Mouse (Mus musculus): ENCODE results near the gene Kcnj4. TPM values are rescaled to one million over a fixed set of nuclear protein-coding genes. Genes with fewer than 3 reads are reported as not detected.

Kcnj4 gene
- polyA plus RNA-seq, 1 experiment from 2014 or later, result not detected

DNA sequence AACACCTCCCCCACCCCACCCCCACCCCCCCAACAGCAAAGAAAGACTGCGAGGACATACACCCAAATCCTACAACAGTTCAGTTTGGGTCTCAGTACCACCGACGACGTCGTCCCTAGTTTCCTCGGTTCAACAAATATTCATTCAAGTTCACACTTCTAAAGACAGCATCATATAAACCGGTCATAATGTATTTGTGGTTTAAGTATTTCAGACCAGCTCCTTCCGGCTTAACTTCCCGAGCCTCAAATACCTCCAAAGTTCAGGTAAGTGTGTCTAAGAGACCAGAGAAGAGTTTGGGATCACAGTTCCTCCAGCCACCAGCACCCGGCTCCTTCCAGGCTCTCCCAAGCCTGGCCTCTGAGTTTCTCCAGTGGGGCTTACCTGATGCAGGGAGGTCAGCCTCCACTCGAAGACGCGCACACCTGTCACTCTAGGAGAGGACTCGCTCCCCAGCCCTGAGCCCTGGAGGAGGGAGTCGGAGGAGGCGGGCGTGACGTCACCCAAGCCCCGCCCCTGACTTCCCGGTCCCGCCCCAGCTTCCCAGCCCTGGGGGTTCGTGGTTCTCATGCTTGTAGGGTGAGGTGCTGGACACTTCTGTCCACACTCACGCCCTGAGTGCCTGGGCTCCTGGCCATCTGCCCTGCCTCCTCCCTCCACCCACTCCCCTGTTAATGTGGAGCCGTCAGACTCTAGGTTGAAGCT, 49.8 kb downstream of the Kcnj4 start, which contains the start of gene Csnk1e:
Csnk1e (minus strand) TSS at position 461 of the 705 bp plus-strand sequence.
- WGBS (ENCODE audit: insufficient replicate concordance), result 4% methylated on average over 20 of the region's 24 CpGs
- H3K27me3 ChIP-seq (ENCODE audit: insufficient read depth, low read length), result no peaks in the 10 kb centered on the region

DNA sequence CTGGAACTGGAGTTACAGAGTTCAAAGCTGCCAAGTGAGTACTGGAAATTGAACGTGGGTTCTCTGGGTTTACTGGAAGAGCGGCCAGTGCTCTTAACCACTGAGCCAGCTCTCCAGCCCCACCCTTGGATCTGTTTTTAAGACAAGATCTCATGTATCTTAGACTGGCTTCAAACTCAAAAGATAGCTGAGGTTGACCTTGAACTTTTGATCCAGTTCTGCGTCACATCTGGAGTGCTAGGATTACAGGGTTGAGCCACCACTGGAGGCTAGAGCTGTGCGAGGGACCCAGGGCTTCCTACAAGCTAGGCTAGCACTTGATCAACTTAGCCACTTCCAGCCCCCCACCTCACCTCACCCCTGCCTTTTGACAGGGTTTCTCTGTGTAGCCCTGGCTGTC, 51.2 kb downstream of the Kcnj4 start:
- TF ChIP-seq EP300 (IDR thresholded peaks at IDR 0.05; ENCODE audit: low read depth) (no peak), CTCF (IDR thresholded peaks at IDR 0.05; ENCODE audit: low read depth) (no peak)
- WGBS (ENCODE audit: insufficient replicate concordance), result 75% methylated on average over 4 of the region's 4 CpGs
- Histone ChIP-seq H3K27ac (ENCODE audit: low read depth) (no peak overlapping the region), H3K9me3 (ENCODE audit: low read length) (no peaks in the 10 kb centered on the region), H3K36me3 (replicated peaks; ENCODE audit: insufficient read depth, low read length) (no peaks in the 10 kb centered on the region), H3K4me1 (ENCODE audit: insufficient read depth) (peaks cover 13% of the 10 kb centered on the region), H3K4me3 (ENCODE audit: low read depth, low read length) (no peak overlapping the region), H3K4me2 (ENCODE audit: low read depth, low read length) (no peak overlapping the region), H3K27me3 (ENCODE audit: insufficient read depth, low read length) (no peaks in the 10 kb centered on the region), H3K9ac (replicated peaks) (no peak overlapping the region)
- ATAC-seq (no peak), DNase-seq (no peak)

More for the DNA sequence above, 49.8 kb downstream of the Kcnj4 start, which contains the start of gene Csnk1e:
- Histone ChIP-seq H3K4me1 (ENCODE audit: insufficient read depth) (peaks cover 13% of the 10 kb centered on the region), H3K36me3 (replicated peaks; ENCODE audit: insufficient read depth, low read length) (no peaks in the 10 kb centered on the region), H3K4me3 (ENCODE audit: low read depth, low read length) (peak within 1 kb of the TSS; percentile 27), H3K9ac (replicated peaks) (no peak within 1 kb of the TSS), H3K27ac (ENCODE audit: low read depth) (peak within 1 kb of the TSS; percentile 2; the same call in 1 of the 2 replicates), H3K4me2 (ENCODE audit: low read depth, low read length) (peak within 1 kb of the TSS; percentile 76), H3K9me3 (ENCODE audit: low read length) (no peaks in the 10 kb centered on the region)
- ATAC-seq (peak; percentile 67), DNase-seq (peak; percentile 77)
- TF ChIP-seq EP300 (IDR thresholded peaks at IDR 0.05; ENCODE audit: low read depth), result no peak
- no peak for TF ChIP-seq CTCF (IDR thresholded peaks at IDR 0.05; ENCODE audit: low read depth)

DNA sequence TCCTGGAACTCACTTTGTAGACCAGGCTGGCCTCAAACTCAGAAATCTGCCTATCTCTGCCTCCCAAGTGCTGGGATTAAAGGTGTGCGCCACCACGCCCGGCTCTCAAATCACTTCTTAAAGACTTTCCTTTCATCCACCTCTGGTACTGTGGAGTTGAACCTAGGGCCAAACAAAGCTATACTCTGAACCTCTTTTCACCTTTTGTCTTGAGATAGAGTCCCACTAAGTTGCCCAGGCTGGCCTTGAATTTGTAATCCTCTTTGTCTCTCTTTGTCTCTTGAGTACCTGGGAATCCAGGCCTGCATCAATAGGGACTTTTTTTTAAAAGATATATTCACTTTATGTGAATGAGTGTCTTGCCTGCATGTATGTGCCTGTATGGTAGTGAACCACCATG, 57.0 kb downstream of the Kcnj4 start:
- Histone ChIP-seq H3K4me1 (ENCODE audit: insufficient read depth) (no peaks in the 10 kb centered on the region), H3K9ac (replicated peaks) (no peak overlapping the region), H3K9me3 (ENCODE audit: low read length) (no peaks in the 10 kb centered on the region), H3K36me3 (replicated peaks; ENCODE audit: insufficient read depth, low read length) (no peaks in the 10 kb centered on the region), H3K4me2 (ENCODE audit: low read depth, low read length) (no peak overlapping the region), H3K27ac (ENCODE audit: low read depth) (no peak overlapping the region), H3K27me3 (ENCODE audit: insufficient read depth, low read length) (no peaks in the 10 kb centered on the region), H3K4me3 (ENCODE audit: low read depth, low read length) (no peak overlapping the region)
- TF ChIP-seq CTCF (IDR thresholded peaks at IDR 0.05; ENCODE audit: low read depth), result no peak
- TF ChIP-seq EP300 (IDR thresholded peaks at IDR 0.05; ENCODE audit: low read depth), result no peak
- no peak for DNase-seq
- 89% methylated on average over 3 of the region's 3 CpGs for WGBS (ENCODE audit: insufficient replicate concordance)
- no peak for ATAC-seq

DNA sequence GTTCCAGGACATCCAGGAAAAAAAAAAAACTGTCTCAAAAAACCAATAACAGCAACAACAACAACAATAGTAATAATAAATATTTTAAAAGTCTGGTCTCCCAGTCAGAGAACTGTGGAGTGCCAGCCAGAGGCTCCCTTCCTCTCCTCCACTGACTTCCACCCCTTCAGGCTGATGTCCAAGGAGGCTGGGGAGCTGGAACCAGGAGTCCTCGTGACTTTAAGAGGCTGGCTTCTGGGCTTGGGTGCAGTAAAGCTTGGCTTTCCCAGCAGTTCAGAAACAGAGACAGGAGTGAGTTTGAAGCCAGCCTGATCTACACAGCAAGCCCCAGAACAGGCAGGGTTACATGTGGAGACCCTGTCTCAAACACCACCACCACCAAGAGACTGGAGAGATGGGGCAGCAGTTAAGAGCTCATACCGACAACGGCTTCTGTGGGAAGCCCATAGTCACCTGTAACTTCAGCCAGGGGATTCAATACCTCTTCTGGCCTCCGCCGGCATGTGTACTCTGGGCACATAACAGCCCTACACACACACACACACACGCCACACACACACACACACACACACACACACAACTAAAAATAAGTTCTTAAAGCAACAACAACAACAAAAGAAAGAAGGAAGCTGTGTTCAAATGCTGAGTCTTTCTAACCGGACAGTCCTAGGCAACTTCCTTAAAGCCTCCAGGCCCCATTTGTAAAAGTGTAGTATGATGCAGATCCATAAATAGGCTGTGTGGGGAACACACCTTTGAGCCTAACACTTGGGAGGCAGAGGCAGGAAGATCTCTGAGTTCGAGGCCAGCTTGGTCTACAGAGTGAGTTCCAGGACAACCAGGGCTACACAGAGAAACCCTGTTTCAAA, 59.0 kb downstream of the Kcnj4 start:
- H3K27ac ChIP-seq (ENCODE audit: low read depth), result no peak overlapping the region
- H3K36me3 ChIP-seq (replicated peaks; ENCODE audit: insufficient read depth, low read length), result no peaks in the 10 kb centered on the region
- no peak overlapping the region for H3K9ac ChIP-seq (replicated peaks)
- ATAC-seq (no peak), DNase-seq (no peak)
- no peak overlapping the region for H3K4me3 ChIP-seq (ENCODE audit: low read depth, low read length)
- H3K27me3 ChIP-seq (ENCODE audit: insufficient read depth, low read length), result no peaks in the 10 kb centered on the region
- 51% methylated on average over 8 of the region's 8 CpGs for WGBS (ENCODE audit: insufficient replicate concordance)
- H3K4me1 ChIP-seq (ENCODE audit: insufficient read depth), result peaks cover 3% of the 10 kb centered on the region; the same call in 1 of the 2 replicates
- no peaks in the 10 kb centered on the region for H3K9me3 ChIP-seq (ENCODE audit: low read length)
- H3K4me2 ChIP-seq (ENCODE audit: low read depth, low read length), result no peak overlapping the region
- TF ChIP-seq CTCF (IDR thresholded peaks at IDR 0.05; ENCODE audit: low read depth) (no peak), EP300 (IDR thresholded peaks at IDR 0.05; ENCODE audit: low read depth) (no peak)

DNA sequence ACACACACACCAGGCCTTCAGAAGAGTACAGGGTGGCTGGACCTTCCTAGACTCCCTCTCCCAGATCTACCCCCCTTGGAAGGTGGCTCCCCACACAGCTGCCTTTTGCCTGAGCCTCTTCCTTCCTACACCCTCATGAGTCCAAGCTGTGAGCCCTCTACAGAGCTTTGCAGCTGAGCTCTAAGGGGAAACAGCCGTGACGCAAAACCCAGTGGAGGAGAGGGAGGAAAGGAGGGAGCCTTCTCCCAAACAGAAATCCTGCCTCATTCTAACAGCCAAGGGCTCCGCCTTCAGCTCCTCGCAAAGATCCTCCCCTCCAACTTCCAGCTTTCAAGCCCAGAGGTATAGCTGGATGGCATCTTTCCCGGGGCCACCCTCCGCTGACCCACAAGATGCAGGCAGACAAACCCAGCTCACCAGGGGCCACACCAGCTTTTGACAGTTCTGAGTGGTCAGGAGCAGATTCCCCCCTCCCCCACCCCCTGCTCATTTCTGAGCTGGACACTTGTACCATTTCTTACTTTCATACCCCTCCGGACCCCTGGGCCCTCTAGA, 61.1 kb downstream of the Kcnj4 start:
- H3K27ac ChIP-seq (ENCODE audit: low read depth), result no peak overlapping the region
- TF ChIP-seq EP300 (IDR thresholded peaks at IDR 0.05; ENCODE audit: low read depth) (no peak), CTCF (IDR thresholded peaks at IDR 0.05; ENCODE audit: low read depth) (no peak)
- ATAC-seq (no peak), DNase-seq (no peak)
- no peaks in the 10 kb centered on the region for H3K27me3 ChIP-seq (ENCODE audit: insufficient read depth, low read length)
- H3K9ac ChIP-seq (replicated peaks), result no peak overlapping the region
- H3K4me3 ChIP-seq (ENCODE audit: low read depth, low read length), result no peak overlapping the region
- H3K9me3 ChIP-seq (ENCODE audit: low read length), result no peaks in the 10 kb centered on the region
- WGBS (ENCODE audit: insufficient replicate concordance), result 81% methylated on average over 7 of the region's 7 CpGs
- no peak overlapping the region for H3K4me2 ChIP-seq (ENCODE audit: low read depth, low read length)
- no peaks in the 10 kb centered on the region for H3K36me3 ChIP-seq (replicated peaks; ENCODE audit: insufficient read depth, low read length)
- H3K4me1 ChIP-seq (ENCODE audit: insufficient read depth), result peaks cover 9% of the 10 kb centered on the region

DNA sequence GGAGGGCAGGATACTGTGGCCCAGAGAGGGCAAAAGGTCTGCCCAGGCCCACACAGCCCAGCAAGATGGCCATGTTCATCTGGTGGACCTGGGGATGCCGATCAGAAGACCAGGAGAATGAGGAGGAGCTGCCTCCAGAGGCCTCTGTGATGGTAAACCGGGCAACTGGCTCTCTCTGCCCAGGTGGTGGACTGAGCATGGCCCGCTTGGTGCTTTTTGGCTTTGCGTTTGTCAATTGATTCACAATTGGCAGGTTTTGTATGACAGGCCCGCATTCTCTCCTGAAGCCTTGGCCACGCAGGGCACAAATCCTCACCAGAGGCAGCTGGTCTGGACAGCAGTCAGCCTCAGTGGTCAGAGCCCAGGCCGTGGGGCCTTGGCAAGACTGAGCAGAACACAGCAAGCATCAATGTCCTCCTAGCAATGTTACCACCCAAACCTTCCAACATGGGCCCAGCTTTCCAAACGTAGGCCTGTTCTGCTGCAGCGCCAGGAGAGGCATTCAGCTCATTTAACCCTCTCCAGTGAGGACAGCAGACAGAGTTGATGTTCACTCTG, 62.0 kb downstream of the Kcnj4 start:
- Histone ChIP-seq H3K27me3 (ENCODE audit: insufficient read depth, low read length) (no peaks in the 10 kb centered on the region), H3K9ac (replicated peaks) (no peak overlapping the region), H3K27ac (ENCODE audit: low read depth) (no peak overlapping the region), H3K4me1 (ENCODE audit: insufficient read depth) (peaks cover 9% of the 10 kb centered on the region), H3K4me2 (ENCODE audit: low read depth, low read length) (no peak overlapping the region), H3K4me3 (ENCODE audit: low read depth, low read length) (no peak overlapping the region), H3K36me3 (replicated peaks; ENCODE audit: insufficient read depth, low read length) (no peaks in the 10 kb centered on the region), H3K9me3 (ENCODE audit: low read length) (no peaks in the 10 kb centered on the region)
- TF ChIP-seq EP300 (IDR thresholded peaks at IDR 0.05; ENCODE audit: low read depth), result no peak
- TF ChIP-seq CTCF (IDR thresholded peaks at IDR 0.05; ENCODE audit: low read depth), result no peak
- 74% methylated on average over 9 of the region's 9 CpGs for whole genome bisulfite sequencing (ENCODE audit: insufficient replicate concordance)
- DNase-seq (no peak), ATAC-seq (no peak)
